Mouse (Mus musculus) 416B (cell line): ENCODE data around the gene Zc3h10.
"Not testable (repeated sequence)": the region's sequence is repeated elsewhere in the genome, so short reads cannot be mapped to it uniquely, and the experiment has no call there.

Experiments
- DNase-seq: peaks from one replicate; pipeline ENCODE4 v3.0.0; 2011; ENCODE audit warnings: low read depth

The Zc3h10 gene

DNA sequence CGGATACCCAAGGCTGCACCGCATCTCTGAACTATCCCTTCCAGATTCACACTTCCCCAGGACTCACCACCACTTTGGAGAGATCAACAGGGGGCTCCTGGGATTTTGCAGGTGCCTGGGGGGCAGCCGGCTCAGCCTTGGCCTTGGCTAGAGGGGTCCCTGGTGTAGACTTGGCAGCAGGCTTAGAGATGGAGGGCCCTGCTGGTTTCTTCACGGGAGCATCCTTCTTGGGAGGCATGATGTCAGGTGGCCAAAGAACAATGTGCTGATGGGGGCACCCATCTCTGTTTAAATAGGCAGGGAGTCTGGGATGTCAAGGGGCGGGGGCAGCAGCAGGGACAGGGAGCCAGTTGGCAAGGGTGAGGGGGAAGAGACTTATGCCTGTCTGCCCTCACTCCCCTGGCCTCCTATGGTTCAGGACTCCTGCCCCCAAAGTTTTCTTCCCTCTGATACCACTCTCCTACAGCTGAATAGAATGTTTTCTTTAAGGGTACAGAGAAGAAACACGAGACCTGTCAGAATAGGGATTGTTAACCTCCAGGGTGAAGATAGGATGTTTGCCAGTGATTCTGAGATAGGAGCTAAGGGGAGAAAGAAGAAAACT, 50.3 kb downstream of the Zc3h10 start:
- no peak for DNase-seq

DNA sequence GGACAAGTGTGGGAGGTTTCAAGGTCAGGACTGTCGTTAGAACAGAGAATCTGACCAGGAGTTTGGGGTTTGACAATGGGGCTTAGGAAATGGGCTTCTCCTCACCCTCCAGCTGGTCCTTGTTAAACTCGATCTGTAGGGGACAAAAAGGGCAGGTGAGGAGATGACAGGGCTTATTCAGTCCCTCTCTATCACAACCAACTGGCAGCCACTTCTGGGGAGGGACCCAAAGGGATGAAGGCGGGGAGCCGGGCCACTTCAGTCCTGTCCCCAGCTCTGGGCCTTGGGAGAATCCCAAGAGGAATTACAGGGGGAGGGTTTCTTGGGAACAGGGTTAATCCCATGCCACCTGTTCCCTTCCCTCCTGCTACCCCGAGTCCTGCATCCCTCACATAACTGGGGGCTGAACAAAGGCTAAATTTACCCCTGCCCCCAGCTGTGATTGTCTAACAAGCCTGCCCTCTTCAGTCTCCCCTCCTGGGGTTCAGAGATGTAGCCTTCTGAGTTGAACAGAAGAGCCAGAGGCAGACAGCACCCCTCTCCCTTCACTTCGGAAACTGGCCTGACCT, 51.0 kb downstream of the Zc3h10 start:
- DNase-seq, result no peak

DNA sequence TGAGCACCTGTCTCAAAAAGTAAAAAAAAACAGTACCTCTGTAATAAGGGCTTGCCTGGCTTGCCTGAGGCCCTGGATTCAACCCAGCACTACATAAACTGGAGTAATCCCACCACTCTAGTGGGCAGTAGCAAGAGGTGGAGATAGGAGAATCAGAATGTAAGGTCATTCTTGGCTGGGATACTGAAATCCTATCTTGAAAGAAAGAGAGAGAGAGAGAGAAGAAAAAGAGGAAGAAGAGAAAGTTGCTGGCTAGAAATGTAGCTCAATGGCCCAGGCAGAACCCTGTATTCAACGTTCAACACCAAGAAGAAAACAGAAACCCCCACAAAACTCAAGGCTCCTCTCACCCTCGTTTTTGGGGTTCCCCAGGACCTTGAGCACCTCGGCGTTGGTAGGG, 51.7 kb downstream of the Zc3h10 start:
- no peak for DNase-seq

DNA sequence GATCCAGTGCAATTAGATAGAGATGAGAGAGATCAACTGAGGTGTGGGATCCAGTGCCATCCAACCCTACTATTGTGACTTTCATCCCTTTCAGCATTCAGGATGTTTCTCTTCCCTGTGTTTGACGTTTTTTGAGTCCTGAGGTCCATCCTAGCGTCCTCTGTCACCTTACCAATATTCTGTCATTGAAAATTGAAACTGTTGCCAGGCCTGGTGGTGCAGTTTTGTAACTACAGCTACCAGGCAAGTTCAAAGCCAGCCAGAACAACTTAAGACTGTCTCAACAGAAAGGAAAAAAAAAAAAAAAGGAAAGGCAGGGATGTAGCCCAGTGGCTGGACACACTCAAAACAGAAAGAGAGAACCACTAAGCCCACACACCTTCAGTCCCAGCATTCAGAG, 52.3 kb downstream of the Zc3h10 start:
- DNase-seq, result peak; percentile 67

DNA sequence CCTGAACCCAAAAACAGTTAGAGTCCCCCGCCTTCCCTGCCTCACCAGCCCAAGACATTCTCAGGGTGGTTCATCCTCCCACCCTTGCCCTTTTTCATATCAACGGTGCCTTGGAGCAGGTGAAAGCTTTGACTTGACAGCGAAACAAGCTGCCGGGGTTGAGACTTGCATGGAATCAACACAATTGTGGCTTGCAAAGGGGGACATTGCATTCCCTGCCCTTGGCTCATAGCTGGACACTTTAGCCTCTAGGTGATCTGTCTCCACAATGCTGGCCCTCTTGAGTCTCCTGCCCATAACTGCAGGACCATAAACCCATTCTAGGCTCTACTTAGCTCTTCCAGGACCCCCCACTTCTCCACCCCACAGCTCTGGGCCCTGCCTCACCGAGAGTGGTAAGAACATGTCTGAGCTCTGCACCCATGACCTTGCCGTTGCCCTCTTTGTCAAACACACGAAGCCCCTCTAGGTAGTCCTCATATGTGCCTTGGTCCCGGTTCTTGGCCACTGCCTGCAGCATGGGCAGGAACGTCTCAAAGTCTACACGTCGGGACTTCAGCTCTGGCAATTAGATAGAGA, 52.8 kb downstream of the Zc3h10 start:
- DNase-seq, result peak; percentile 55

DNA sequence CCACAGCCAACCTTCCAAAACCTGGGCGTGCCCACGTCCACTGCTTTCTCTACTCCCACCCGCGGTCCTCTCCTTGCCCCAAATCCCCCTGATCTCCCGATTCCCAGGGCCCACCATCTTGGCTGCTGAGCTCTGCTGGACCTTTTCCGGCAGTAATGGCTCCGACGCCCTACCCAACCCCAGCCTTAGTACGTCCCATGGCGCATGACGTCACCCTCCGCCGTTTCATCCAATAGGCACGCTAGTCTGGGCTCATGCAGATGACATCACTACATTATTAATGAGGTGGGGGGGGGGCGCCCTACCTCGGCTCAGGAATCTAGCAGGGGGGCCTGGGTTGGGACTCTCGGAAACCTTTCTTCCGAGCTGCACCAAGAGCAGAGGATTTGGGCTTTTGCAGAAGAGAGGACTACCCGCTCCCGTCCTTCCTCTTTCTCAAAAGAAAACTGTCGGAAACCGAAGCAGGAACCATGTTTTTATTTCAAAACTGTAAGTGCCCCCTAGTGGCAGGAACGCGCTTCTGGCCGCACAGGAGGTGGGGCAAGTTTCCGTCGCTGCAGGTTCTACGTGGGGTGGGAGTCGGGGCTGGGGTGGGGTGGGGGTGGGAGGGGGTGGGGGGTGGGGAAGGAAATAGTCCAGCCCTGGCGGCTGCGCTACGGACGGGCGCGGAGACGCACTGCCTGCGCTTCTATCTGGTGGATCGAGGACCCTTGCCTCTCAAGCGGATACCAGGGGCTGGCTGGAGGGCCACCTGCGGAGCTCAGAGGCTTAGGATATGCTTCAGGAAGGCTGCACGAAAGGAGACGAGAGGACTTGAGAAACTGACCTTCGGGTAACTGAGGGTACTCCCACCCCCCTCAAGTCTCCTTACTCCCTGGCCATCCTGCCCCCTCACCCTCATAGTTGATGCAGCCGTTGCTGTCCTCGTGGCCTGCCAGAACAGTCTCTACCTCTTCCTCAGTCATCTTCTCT, 53.6 kb downstream of the Zc3h10 start, which contains the start of gene Myl6:
Gene Myl6, minus strand, starts transcription at position 451 of the 972 bp plus-strand sequence.
- peak; percentile 99 for DNase-seq

DNA sequence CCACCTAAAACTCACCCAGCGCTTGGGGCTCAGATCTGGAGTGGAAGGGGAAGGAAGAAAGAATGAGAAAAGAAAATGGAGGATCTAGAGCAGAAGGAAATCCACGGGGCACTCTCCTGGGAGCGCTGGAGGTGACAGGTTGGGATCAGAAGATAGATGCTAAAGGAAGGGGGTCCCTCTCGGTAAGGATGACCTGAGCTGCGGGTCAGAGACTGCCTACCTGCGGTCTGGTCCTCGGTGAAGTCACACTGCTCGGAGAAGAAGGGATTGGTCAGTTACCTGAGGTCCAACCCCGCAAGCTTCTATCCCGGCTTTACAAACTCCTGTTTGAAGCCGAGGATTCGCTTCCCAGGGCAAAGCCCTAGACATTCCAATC, 54.3 kb downstream of the Zc3h10 start:
- DNase-seq, result no peak

DNA sequence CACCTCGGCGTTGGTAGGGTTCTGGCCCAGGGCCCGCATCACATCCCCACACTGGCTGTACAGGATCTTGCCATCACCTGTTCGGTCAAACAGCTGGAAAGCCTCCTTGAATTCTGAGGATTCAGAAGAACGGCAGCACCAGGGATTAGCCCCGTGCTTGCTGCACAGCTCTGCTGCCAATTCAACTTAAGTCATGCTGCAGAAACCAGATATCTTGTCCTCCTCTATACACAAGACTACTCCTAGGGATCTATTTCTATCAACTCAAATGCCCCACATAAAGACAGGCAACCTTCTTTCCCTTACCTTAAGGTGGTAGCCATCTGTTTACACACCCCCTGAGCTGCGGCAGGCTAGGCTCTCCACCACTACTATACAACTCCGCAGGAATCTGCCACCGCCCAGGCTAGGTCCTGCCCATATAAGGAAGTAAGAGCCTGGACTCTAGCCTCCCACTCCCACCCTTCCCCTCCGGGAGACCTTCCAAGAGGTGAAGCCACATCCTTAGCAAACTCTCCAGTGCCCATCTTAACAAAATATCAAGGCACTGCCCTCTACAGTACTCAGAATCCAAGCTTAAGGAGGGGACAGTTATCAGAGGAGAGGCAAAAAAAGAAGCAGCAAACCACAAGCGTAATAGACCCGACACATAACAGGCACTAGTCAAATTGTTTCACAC, 54.8 kb downstream of the Zc3h10 start:
- DNase-seq, result peak; percentile 85

DNA sequence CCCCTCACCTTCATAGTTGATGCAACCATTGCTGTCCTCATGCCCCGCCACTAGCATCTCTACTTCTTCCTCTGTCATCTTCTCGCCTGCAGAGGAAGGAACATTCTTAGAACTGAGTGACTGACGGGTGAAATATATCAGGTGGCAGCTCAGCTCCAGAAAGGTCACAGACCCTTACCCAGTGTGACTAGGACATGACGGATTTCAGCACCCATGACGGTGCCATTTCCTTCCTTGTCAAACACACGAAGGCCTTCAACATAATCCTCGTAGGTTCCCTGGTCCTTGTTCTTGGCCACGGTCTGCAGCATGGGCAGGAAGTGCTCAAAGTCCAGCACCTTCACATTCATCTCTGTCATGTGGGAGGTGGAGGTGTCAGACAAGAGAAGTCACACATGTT, 55.5 kb downstream of the Zc3h10 start:
- not testable (repeated sequence) for DNase-seq
